Mouse (Mus musculus): ENCODE data around the gene Il19.

Gene Il19

DNA sequence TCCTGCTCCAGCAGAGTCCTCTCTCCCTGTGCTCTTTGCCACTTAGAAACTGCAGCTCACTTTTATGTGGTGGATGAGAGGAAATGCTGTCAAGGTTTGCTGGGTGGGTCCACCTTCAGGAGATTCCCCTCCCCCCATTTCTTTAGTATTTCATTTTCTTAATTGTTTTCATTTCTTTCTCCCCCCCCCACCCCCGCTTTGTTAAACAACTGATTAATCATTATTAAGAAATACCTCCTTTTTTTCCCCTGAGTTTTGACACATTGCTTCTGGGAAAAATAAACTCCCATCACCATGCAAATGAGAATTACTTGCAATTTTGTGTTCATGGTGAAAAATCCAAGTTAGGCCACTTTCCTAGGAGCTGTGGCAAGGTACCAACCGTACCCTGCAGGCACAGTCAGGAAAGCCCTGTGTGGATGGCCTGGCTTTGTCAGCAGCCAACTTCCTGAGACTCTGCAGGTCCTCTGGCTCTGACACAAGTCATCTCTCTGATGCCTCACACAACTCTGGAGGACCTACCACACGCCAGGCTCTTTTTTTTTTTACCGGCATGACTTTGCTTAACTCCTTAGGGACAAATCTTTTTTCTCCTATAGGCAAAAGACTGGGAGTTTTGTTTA, at the start of gene Il19:
Gene Il19 (minus strand): TSS at position 51 of the 623 bp plus-strand sequence.
- no peak for DNase-seq (ENCODE audit: low read depth)

DNA sequence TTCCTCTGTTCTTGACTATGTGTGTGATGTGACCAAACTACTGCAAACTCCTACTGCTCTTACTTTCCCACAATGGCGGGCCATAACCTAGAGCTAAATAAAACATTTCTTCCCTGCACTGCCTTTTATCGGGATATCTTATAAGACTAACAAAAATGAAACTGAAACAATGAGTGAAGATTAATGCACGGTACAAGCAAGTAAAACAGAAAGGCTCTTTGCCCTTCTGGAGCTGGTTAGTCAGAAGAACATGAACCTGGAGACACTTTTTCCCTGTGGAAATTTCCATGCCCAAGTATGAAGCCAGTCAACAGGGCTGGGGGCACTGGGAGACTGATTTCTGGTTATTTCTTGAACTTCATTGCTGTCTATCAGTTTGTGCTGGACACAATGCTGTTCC, 49.4 kb upstream of the Il19 start:
- peak; percentile 11 for DNase-seq (ENCODE audit: low read depth)

DNA sequence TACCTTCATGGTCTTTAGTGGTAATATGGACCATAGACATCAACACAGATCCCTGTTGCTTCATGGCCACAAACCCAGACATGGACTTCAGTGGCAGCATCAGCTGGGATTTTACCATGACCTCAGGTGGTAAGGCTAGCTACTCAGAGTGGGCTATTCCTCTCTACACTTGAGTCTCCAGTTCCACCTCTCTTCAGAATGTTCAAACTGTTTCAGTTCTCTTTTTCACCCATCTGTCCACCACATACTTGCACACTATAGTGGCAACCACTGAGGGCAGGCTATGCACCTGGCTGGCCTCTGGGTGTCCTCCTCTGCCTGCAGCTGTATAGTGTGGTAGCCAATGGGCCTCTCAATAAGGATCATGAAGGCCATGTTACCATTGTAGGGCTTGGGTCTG, 47.5 kb upstream of the Il19 start:
- DNase-seq (ENCODE audit: low read depth): no peak

- DNase-seq (ENCODE audit: low read depth): no peak
Observed at GRCm38 (mm10) chr1:130987001-130987400, 47.1 kb upstream of the Il19 start.

GRCm38 (mm10) chr1:130984441-130984840, 44.5 kb upstream of the Il19 start:
- no peak for DNase-seq (ENCODE audit: low read depth)

- peak; percentile 71 for DNase-seq (ENCODE audit: low read depth)
Observed at GRCm38 (mm10) chr1:130979455-130979854, 39.5 kb upstream of the Il19 start.

GRCm38 (mm10) chr1:130963891-130964290, 24.0 kb upstream of the Il19 start:
- DNase-seq (ENCODE audit: low read depth): no peak

DNA sequence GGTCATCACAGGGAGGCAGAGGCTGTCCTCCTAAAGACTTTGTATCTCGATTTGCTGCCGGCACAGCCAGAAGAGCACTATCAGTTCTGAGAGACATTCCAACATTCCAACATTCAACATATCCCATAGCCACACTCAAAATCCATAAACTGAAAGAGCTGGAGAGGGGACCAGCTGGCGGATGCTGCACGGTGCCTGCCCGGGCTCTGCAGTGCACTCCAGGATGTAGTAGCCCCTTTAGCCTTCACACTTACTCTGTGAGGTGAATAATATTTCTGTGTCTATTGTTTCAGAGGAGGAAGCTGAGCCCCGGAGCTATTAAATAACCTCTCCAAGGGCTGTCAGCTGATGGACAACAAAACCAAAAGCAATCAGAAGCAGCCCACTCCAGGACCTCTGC, 7.0 kb upstream of the Il19 start:
- no peak for DNase-seq (ENCODE audit: low read depth)

- no peak for DNase-seq (ENCODE audit: low read depth)
Observed at GRCm38 (mm10) chr1:130941801-130942200, 1.9 kb upstream of the Il19 start.

GRCm38 (mm10) chr1:130938192-130938591, 1.7 kb downstream of the Il19 start:
- DNase-seq (ENCODE audit: low read depth): no peak

DNA sequence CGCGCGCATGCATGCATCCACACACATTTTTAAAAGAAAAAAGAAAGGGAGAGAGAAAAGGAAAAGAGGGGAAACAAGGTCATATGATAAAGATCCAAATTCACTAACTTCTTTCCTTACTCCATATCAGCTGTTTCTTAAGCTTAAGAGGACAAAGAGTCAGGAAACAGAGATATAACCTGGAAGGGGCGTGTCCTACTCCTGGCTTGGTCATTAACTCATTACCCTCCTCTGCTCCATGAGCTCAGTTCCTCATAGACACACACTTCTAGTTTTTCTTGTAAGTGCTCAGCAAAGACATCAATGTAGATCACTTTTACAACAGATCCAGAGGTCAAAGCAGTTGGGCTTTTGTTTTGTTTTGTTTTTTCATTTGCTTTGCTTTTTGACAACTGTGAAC, 2.7 kb downstream of the Il19 start:
- DNase-seq (ENCODE audit: low read depth): no peak

GRCm38 (mm10) chr1:130936351-130936750, 3.6 kb downstream of the Il19 start:
- no peak for DNase-seq (ENCODE audit: low read depth)

- no peak for DNase-seq (ENCODE audit: low read depth)
Observed at GRCm38 (mm10) chr1:130926484-130926883, 13.4 kb downstream of the Il19 start.

GRCm38 (mm10) chr1:130918323-130918980, 21.5 kb downstream of the Il19 start:
- DNase-seq (ENCODE audit: low read depth): peak; percentile 17

DNA sequence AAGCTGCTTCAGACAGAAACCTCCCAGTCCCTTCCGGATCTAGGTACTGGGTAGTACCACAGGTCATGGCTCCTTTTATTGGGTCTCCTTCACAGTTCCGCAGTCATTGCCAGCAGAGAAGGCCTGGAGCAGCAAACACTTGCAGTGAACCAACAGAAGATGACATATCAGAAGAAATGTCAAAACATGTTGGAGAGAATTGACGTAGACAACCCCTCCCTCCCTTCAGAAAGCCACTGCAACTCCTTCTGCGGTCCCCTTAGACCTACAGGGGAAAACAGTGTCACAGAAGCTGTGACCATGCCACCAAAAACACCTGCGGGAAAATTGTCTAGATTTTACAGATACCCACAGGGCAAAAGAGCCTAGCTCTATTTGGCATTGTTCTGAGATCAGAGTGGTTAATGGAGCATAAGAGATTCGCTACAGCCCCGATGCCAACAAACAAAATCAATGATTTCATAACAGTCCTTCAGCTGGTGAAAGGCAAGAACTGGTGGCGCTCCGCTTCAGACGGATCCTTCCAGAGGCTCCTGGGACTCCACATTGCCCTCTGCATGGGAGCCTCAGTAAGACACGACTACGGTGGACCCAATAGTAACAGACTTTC, 28.4 kb downstream of the Il19 start, which contains the start of gene Il20:
Gene Il20 (minus strand): TSS at position 51 of the 610 bp plus-strand sequence.
- no peak for DNase-seq (ENCODE audit: low read depth)

DNA sequence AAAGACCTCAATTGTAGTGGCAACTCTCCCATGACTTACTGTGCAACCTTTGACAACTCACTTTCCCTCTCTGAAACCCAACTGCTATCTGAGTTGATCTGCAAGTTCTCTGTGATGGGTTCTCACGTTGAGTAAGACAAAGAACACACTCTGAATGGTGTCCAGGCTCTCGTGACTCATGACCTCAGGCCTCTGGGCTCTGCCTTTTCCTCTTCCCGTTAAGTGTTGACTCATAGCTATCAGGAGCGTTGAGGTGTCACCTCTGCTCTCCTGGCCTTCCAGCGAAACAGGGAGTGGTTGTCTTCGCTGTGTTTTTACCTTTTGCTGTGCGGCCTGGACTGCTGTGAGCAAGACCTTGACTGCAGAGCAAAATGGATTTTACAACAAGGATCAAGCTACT, 37.4 kb downstream of the Il19 start:
- DNase-seq (ENCODE audit: low read depth): peak; percentile 16

GRCm38 (mm10) chr1:130894468-130894867, 45.4 kb downstream of the Il19 start:
- DNase-seq (ENCODE audit: low read depth): no peak

GRCm38 (mm10) chr1:130893329-130894040, 46.4 kb downstream of the Il19 start:
- DNase-seq (ENCODE audit: low read depth): no peak

GRCm38 (mm10) chr1:130892446-130892845, 47.5 kb downstream of the Il19 start:
- DNase-seq (ENCODE audit: low read depth): peak; percentile 42

- no peak for DNase-seq (ENCODE audit: low read depth)
Observed at GRCm38 (mm10) chr1:130887354-130887753, 52.6 kb downstream of the Il19 start, which contains the start of gene Il24. Gene Il24 (minus strand): TSS chr1:130887454.

DNA sequence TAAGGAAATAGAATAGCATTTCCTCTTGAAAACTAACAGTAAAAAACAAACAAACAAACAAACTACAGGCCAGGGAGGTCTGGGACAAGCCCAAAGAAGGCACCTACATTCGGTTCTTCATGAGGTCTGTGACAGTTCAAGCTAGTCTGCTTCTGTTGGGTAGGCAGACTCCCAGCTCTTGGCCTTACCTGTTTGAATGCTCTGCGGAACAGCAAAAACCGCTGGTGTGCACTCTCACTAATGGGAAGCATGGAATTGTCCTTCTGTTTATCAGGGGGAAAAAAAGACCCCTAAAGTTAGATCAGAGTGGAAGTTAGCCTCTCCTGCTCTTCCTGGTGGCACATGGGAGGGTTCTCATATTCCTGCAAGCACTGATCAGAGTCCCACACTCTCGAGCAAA, 56.8 kb downstream of the Il19 start:
- no peak for DNase-seq (ENCODE audit: low read depth)

Measured in NIH3T3 (cell line).